Mouse (Mus musculus): Measurements from ENCODE around the gene Elane. TPM values are rescaled to one million over a fixed set of nuclear protein-coding genes. Genes with fewer than 3 reads are reported as not detected.

The Elane gene
- polyA plus RNA-seq, 1 experiment: 23.2 TPM

GRCm38 (mm10) chr10:79852107-79852789 is 33.8 kb upstream of the Elane start:
- Histone ChIP-seq H3K4me3 (replicated peaks) (peak overlapping the region; percentile 98), H3K36me3 (replicated peaks; ENCODE audit: low read length) (peaks cover 15% of the 10 kb centered on the region), H3K9me3 (no peaks in the 10 kb centered on the region), H3K4me1 (peaks cover 59% of the 10 kb centered on the region), H3K27me3 (replicated peaks) (no peaks in the 10 kb centered on the region)
- no peak for TF ChIP-seq GATA1 (IDR thresholded peaks at IDR 0.05; ENCODE audit: borderline replicate concordance, low read length)

GRCm38 (mm10) chr10:79852827-79853226 is 33.2 kb upstream of the Elane start:
- TF ChIP-seq GATA1 (IDR thresholded peaks at IDR 0.05; ENCODE audit: borderline replicate concordance, low read length): no peak
- TF ChIP-seq FLI1 (IDR thresholded peaks at IDR 0.05; ENCODE audit: low read length): no peak
- Histone ChIP-seq H3K36me3 (replicated peaks; ENCODE audit: low read length) (peaks cover 21% of the 10 kb centered on the region), H3K4me1 (peaks cover 65% of the 10 kb centered on the region), H3K4me3 (replicated peaks) (peak overlapping the region; percentile 98), H3K27me3 (replicated peaks) (no peaks in the 10 kb centered on the region), H3K9me3 (no peaks in the 10 kb centered on the region)

- no peaks in the 10 kb centered on the region for H3K27me3 ChIP-seq (replicated peaks)
- H3K36me3 ChIP-seq (replicated peaks; ENCODE audit: low read length): peaks cover 27% of the 10 kb centered on the region
- peaks cover 71% of the 10 kb centered on the region for H3K4me1 ChIP-seq
- H3K4me3 ChIP-seq (replicated peaks): peak overlapping the region; percentile 98
- no peaks in the 10 kb centered on the region for H3K9me3 ChIP-seq
- TF ChIP-seq FLI1 (IDR thresholded peaks at IDR 0.05; ENCODE audit: low read length) (no peak), GATA1 (IDR thresholded peaks at IDR 0.05; ENCODE audit: borderline replicate concordance, low read length) (no peak)
Measured at GRCm38 (mm10) chr10:79853392-79853791, 32.7 kb upstream of the Elane start.

- no peaks in the 10 kb centered on the region for H3K27me3 ChIP-seq (replicated peaks)
- TF ChIP-seq GATA1 (IDR thresholded peaks at IDR 0.05; ENCODE audit: borderline replicate concordance, low read length) (no peak), FLI1 (IDR thresholded peaks at IDR 0.05; ENCODE audit: low read length) (no peak)
- peak within 1 kb of the TSS; percentile 98 for H3K4me3 ChIP-seq (replicated peaks)
- H3K9me3 ChIP-seq: no peaks in the 10 kb centered on the region
- H3K36me3 ChIP-seq (replicated peaks; ENCODE audit: low read length): peaks cover 34% of the 10 kb centered on the region
- peaks cover 72% of the 10 kb centered on the region for H3K4me1 ChIP-seq
Measured at GRCm38 (mm10) chr10:79853860-79854795, 31.9 kb upstream of the Elane start, which contains the start of gene Ptbp1. TSS of gene Ptbp1 (plus strand) at chr10:79854427.

- TF ChIP-seq FLI1 (IDR thresholded peaks at IDR 0.05; ENCODE audit: low read length) (no peak), GATA1 (IDR thresholded peaks at IDR 0.05; ENCODE audit: borderline replicate concordance, low read length) (no peak)
- H3K36me3 ChIP-seq (replicated peaks; ENCODE audit: low read length): peaks cover 43% of the 10 kb centered on the region
- H3K4me3 ChIP-seq (replicated peaks): peak overlapping the region; percentile 98
- peaks cover 72% of the 10 kb centered on the region for H3K4me1 ChIP-seq
- no peaks in the 10 kb centered on the region for H3K27me3 ChIP-seq (replicated peaks)
- no peaks in the 10 kb centered on the region for H3K9me3 ChIP-seq
Measured at GRCm38 (mm10) chr10:79854801-79855541, 31.1 kb upstream of the Elane start.

- Histone ChIP-seq H3K9me3 (no peaks in the 10 kb centered on the region), H3K27me3 (replicated peaks) (no peaks in the 10 kb centered on the region), H3K4me1 (peaks cover 72% of the 10 kb centered on the region), H3K36me3 (replicated peaks; ENCODE audit: low read length) (peaks cover 50% of the 10 kb centered on the region), H3K4me3 (replicated peaks) (peak overlapping the region; percentile 98)
- TF ChIP-seq FLI1 (IDR thresholded peaks at IDR 0.05; ENCODE audit: low read length) (no peak), GATA1 (IDR thresholded peaks at IDR 0.05; ENCODE audit: borderline replicate concordance, low read length) (no peak)
Measured at GRCm38 (mm10) chr10:79855558-79856184, 30.4 kb upstream of the Elane start.

- peak overlapping the region; percentile 98 for H3K4me3 ChIP-seq (replicated peaks)
- no peak for TF ChIP-seq FLI1 (IDR thresholded peaks at IDR 0.05; ENCODE audit: low read length)
- TF ChIP-seq GATA1 (IDR thresholded peaks at IDR 0.05; ENCODE audit: borderline replicate concordance, low read length): no peak
- no peaks in the 10 kb centered on the region for H3K9me3 ChIP-seq
- H3K4me1 ChIP-seq: peaks cover 72% of the 10 kb centered on the region
- H3K36me3 ChIP-seq (replicated peaks; ENCODE audit: low read length): peaks cover 54% of the 10 kb centered on the region
- no peaks in the 10 kb centered on the region for H3K27me3 ChIP-seq (replicated peaks)
Measured at GRCm38 (mm10) chr10:79856280-79856679, 29.8 kb upstream of the Elane start.

- peak overlapping the region; percentile 98 for H3K4me3 ChIP-seq (replicated peaks)
- H3K36me3 ChIP-seq (replicated peaks; ENCODE audit: low read length): peaks cover 60% of the 10 kb centered on the region
- TF ChIP-seq FLI1 (IDR thresholded peaks at IDR 0.05; ENCODE audit: low read length) (no peak), GATA1 (IDR thresholded peaks at IDR 0.05; ENCODE audit: borderline replicate concordance, low read length) (no peak)
- H3K9me3 ChIP-seq: no peaks in the 10 kb centered on the region
- no peaks in the 10 kb centered on the region for H3K27me3 ChIP-seq (replicated peaks)
- H3K4me1 ChIP-seq: peaks cover 70% of the 10 kb centered on the region
Measured at GRCm38 (mm10) chr10:79856704-79857451, 29.2 kb upstream of the Elane start.
